Mouse (Mus musculus): Measurements from ENCODE around the gene Olfr1246.
"Not testable (repeated sequence)": the region's sequence is repeated elsewhere in the genome, so short reads cannot be mapped to it uniquely, and the experiment has no call there.

DNA sequence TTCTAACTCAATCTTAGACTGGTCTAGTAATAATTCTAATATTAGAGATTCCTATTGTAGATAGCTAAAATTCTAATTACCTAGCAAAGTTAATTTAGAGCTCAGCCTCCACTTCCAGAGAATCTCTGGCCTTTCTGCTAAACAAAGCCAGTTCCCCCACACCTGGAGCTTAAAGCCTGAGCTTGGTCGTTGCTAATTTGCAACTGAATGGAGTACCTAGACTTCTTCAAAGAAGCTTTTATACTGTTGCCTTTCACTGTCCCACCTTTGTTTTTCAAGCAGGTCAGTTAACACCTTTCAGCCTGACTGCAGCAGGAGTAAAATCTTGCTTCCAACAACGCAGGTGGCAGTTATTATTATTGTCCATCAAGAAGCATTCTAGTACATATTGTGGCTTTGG lies 30.3 kb downstream of the Olfr1246 start:
- TF ChIP-seq EP300 (IDR thresholded peaks at IDR 0.05; ENCODE audit: insufficient read depth, low read depth, low read length); CTCF (IDR thresholded peaks at IDR 0.05; ENCODE audit: low read depth, low read length); POLR2A (IDR thresholded peaks at IDR 0.05; ENCODE audit: insufficient read depth, low read length): not testable (repeated sequence)

All from ES-Bruce4 (cell line).